14 mouse cellular contexts compared by ENCODE assay signal in the genomic region with DNA sequence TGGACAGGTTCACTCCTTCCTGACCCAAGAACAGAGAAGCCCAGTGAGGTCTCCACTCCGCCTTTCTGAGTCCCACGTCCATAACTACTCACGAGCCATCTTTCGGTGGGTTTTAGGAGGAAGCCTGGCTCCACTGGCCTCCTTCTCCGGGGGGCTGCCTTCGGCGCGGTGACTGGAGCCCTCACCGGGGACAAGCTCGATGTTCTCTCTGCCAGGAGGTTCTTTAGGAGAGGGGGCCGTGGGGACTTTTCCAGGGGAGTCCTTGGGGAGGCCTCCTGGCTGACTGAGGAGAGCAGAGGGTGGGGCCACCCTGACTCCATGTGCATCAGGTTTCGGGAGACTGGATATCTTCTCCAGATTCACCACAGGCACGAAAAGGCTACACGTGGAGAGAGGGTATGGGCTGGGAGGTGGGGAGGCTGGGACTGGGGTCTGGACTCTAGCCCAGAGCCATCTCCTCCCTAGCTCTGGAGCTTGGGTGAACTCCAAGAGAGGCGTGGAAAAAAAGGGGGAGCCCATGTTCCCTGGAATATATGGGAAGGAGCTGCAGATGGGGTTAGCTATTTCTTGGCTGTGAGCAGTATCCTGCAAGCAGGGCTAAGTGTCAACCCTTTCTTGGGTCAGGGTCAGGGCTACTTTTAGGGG. TPM values are rescaled to one million over a fixed set of nuclear protein-coding genes. Genes with fewer than 3 reads are reported as not detected.
DNase-seq lines count a peak whose midpoint lies in the region; ATAC-seq lines count a peak whose summit lies in the region.
"Had no signal": no experiment of that assay in that cellular context is flagged by ENCODE, and none has a peak within 500 bp of the region (broad histone marks: within the 10 kb centered on the region; RNA-seq: fewer than 3 reads in every experiment).

No protein-coding gene starts in this region.

- no peak overlapping the region for H3K4me2 ChIP-seq in forebrain, embryonic 11.5 days (ENCODE audit: low read depth, low read length, severe bottlenecking)
- no peak overlapping the region for H3K4me2 ChIP-seq in kidney, embryonic 15.5 days
- no peak overlapping the region for H3K4me2 ChIP-seq in midbrain, embryonic 12.5 days (replicated peaks)
- H3K4me2 ChIP-seq in stomach, embryonic 15.5 days: peak overlapping the region; percentile 16; the same call in 1 of the 2 replicates

- peaks cover 2% of the 10 kb centered on the region; the same call in 1 of the 2 replicates for H3K36me3 ChIP-seq in forebrain, embryonic 11.5 days (ENCODE audit: control insufficient read depth, insufficient read depth, low read length)
- peaks cover 67% of the 10 kb centered on the region for H3K36me3 ChIP-seq in forebrain, embryonic 10.5 days (replicated peaks)
- peaks cover 58% of the 10 kb centered on the region for H3K36me3 ChIP-seq in kidney, embryonic 15.5 days
- H3K36me3 ChIP-seq in midbrain, embryonic 12.5 days: peaks cover 60% of the 10 kb centered on the region
- H3K36me3 ChIP-seq in midbrain, embryonic 10.5 days: peaks cover 65% of the 10 kb centered on the region
- H3K36me3 ChIP-seq in stomach, embryonic 15.5 days: peaks cover 12% of the 10 kb centered on the region; the same call in 1 of the 2 replicates

- no peak overlapping the region for H3K4me3 ChIP-seq in forebrain, embryonic 11.5 days (ENCODE audit: low read depth, low read length)
- no peak overlapping the region for H3K4me3 ChIP-seq in forebrain, embryonic 10.5 days
- no peak overlapping the region for H3K4me3 ChIP-seq in kidney, embryonic 15.5 days (replicated peaks)
- H3K4me3 ChIP-seq in midbrain, embryonic 12.5 days: no peak overlapping the region
- no peak overlapping the region for H3K4me3 ChIP-seq in midbrain, embryonic 10.5 days
- no peak overlapping the region for H3K4me3 ChIP-seq in stomach, embryonic 15.5 days (replicated peaks)
- H3K4me3 ChIP-seq: erythroblast, embryonic 14.5 days; myocyte had no signal

- no peaks in the 10 kb centered on the region for H3K27me3 ChIP-seq in forebrain, embryonic 11.5 days (ENCODE audit: control insufficient read depth, insufficient read depth, low read length)
- H3K27me3 ChIP-seq in forebrain, embryonic 10.5 days (ENCODE audit: poor library complexity, severe bottlenecking): no peaks in the 10 kb centered on the region
- H3K27me3 ChIP-seq in kidney, embryonic 15.5 days: no peaks in the 10 kb centered on the region
- no peaks in the 10 kb centered on the region for H3K27me3 ChIP-seq in midbrain, embryonic 12.5 days
- no peaks in the 10 kb centered on the region for H3K27me3 ChIP-seq in midbrain, embryonic 10.5 days (ENCODE audit: low read depth, poor library complexity, severe bottlenecking)
- no peaks in the 10 kb centered on the region for H3K27me3 ChIP-seq in stomach, embryonic 15.5 days (replicated peaks)
- H3K27me3 ChIP-seq: Patski had no signal

- 92% methylated on average over 15 of the region's 15 CpGs for WGBS in forebrain, embryonic 11.5 days
- 95% methylated on average over 15 of the region's 15 CpGs for WGBS in forebrain, embryonic 10.5 days
- WGBS in kidney, embryonic 15.5 days: 74% methylated on average over 15 of the region's 15 CpGs
- WGBS in midbrain, embryonic 12.5 days: 92% methylated on average over 15 of the region's 15 CpGs
- 96% methylated on average over 15 of the region's 15 CpGs for WGBS in midbrain, embryonic 10.5 days
- WGBS in stomach, embryonic 15.5 days: 72% methylated on average over 15 of the region's 15 CpGs

- peaks cover 9% of the 10 kb centered on the region; the same call in 1 of the 2 replicates for H3K4me1 ChIP-seq in forebrain, embryonic 11.5 days (replicated peaks; ENCODE audit: control insufficient read depth, insufficient read depth, low read length)
- peaks cover 43% of the 10 kb centered on the region for H3K4me1 ChIP-seq in forebrain, embryonic 10.5 days
- H3K4me1 ChIP-seq in kidney, embryonic 15.5 days: peaks cover 39% of the 10 kb centered on the region
- peaks cover 27% of the 10 kb centered on the region for H3K4me1 ChIP-seq in midbrain, embryonic 12.5 days
- H3K4me1 ChIP-seq in midbrain, embryonic 10.5 days: peaks cover 39% of the 10 kb centered on the region
- peaks cover 27% of the 10 kb centered on the region for H3K4me1 ChIP-seq in stomach, embryonic 15.5 days

- no peak overlapping the region for H3K27ac ChIP-seq in forebrain, embryonic 11.5 days (ENCODE audit: low read depth, low read length)
- H3K27ac ChIP-seq in forebrain, embryonic 10.5 days: no peak overlapping the region
- H3K27ac ChIP-seq in kidney, embryonic 15.5 days: peak overlapping the region; percentile 39; the same call in 1 of the 2 replicates
- no peak overlapping the region for H3K27ac ChIP-seq in midbrain, embryonic 12.5 days (replicated peaks)
- no peak overlapping the region for H3K27ac ChIP-seq in midbrain, embryonic 10.5 days (replicated peaks)
- peak overlapping the region; percentile 59; the same call in 1 of the 2 replicates for H3K27ac ChIP-seq in stomach, embryonic 15.5 days

- no peak overlapping the region for H3K9ac ChIP-seq in forebrain, embryonic 11.5 days (ENCODE audit: low read length)
- H3K9ac ChIP-seq in kidney, embryonic 15.5 days: no peak overlapping the region
- H3K9ac ChIP-seq in midbrain, embryonic 12.5 days (replicated peaks): 0 out of 2 replicates have a peak overlapping the region, but pooled peaks have one; percentile 6
- H3K9ac ChIP-seq in stomach, embryonic 15.5 days: no peak overlapping the region

- peak; percentile 38 for DNase-seq in forebrain, embryonic 11.5 days (ENCODE audit: low spot score)
- no peak for DNase-seq in forebrain, embryonic 10.5 days (ENCODE audit: extremely low spot score, low spot score)
- DNase-seq in kidney, adult 8-10 months: no peak
- no peak for DNase-seq in midbrain, embryonic 10.5 days (ENCODE audit: low spot score)
- DNase-seq in embryo, embryonic 10.5 days (ENCODE audit: low spot score): no peak
- DNase-seq: adrenal gland, adult 8-10 months; heart, postnatal 36 days; thymus, postnatal 36 days had no signal

- ATAC-seq in forebrain, embryonic 11.5 days (replicated peaks; ENCODE audit: low FRiP score): no peak
- no peak for ATAC-seq in kidney, embryonic 15.5 days (replicated peaks; ENCODE audit: low FRiP score)
- ATAC-seq in midbrain, embryonic 12.5 days (ENCODE audit: low FRiP score, low read depth): no peak
- no peak for ATAC-seq in stomach, embryonic 15.5 days (ENCODE audit: insufficient read depth, low FRiP score, low read depth)
- ATAC-seq: Patski had no signal

- no peaks in the 10 kb centered on the region for H3K9me3 ChIP-seq in forebrain, embryonic 11.5 days (ENCODE audit: control insufficient read depth, low read length)
- H3K9me3 ChIP-seq in forebrain, embryonic 10.5 days: no peaks in the 10 kb centered on the region
- H3K9me3 ChIP-seq in kidney, embryonic 15.5 days (replicated peaks): no peaks in the 10 kb centered on the region
- H3K9me3 ChIP-seq in midbrain, embryonic 12.5 days: no peaks in the 10 kb centered on the region
- H3K9me3 ChIP-seq in midbrain, embryonic 10.5 days (replicated peaks): no peaks in the 10 kb centered on the region
- H3K9me3 ChIP-seq in stomach, embryonic 15.5 days: no peaks in the 10 kb centered on the region

RNA-seq across cellular contexts. Expression of a gene that starts 3.9 kb away (rescaled TPM):
- polyA plus RNA-seq in forebrain, embryonic 11.5 days (2014; fragmentation: Nextera tagmentation; extraction: Ambion mirVana): 22.3 and 24.3 TPM in 2 replicates
- polyA plus RNA-seq in forebrain, embryonic 10.5 days (2016; fragmentation: Nextera tagmentation; extraction: Ambion mirVana): 20.2 and 20.3 TPM in 2 replicates
- 18.1 and 20.3 TPM in 2 replicates for polyA plus RNA-seq in kidney, embryonic 15.5 days (2015; fragmentation: Nextera tagmentation; extraction: Ambion mirVana)
- polyA plus RNA-seq in midbrain, embryonic 12.5 days (2016; fragmentation: Nextera tagmentation; extraction: Ambion mirVana): 28.9 and 29.8 TPM in 2 replicates
- polyA plus RNA-seq in midbrain, embryonic 10.5 days (2016; fragmentation: Nextera tagmentation; extraction: Ambion mirVana): 18.1 and 23.5 TPM in 2 replicates
- polyA plus RNA-seq in stomach, embryonic 15.5 days (2015; fragmentation: Nextera tagmentation; extraction: Ambion mirVana): 11.6 and 13.3 TPM in 2 replicates

RNA-seq across cellular contexts. Expression of a gene that starts 5.8 kb away (rescaled TPM):
- 3.1 and 3.2 TPM in 2 replicates for polyA plus RNA-seq in forebrain, embryonic 11.5 days (2014; fragmentation: Nextera tagmentation; extraction: Ambion mirVana)
- 3.7 and 4.2 TPM in 2 replicates for polyA plus RNA-seq in forebrain, embryonic 10.5 days (2016; fragmentation: Nextera tagmentation; extraction: Ambion mirVana)
- 3.8 TPM in 2 replicates for polyA plus RNA-seq in kidney, embryonic 15.5 days (2015; fragmentation: Nextera tagmentation; extraction: Ambion mirVana)
- polyA plus RNA-seq in midbrain, embryonic 12.5 days (2016; fragmentation: Nextera tagmentation; extraction: Ambion mirVana): 5.6 TPM in 2 replicates
- polyA plus RNA-seq in midbrain, embryonic 10.5 days (2016; fragmentation: Nextera tagmentation; extraction: Ambion mirVana): 4.9 and 5.0 TPM in 2 replicates
- 3.7 and 4.2 TPM in 2 replicates for polyA plus RNA-seq in stomach, embryonic 15.5 days (2015; fragmentation: Nextera tagmentation; extraction: Ambion mirVana)

RNA-seq across cellular contexts. Expression of a gene that starts 19.6 kb away (rescaled TPM):
- polyA plus RNA-seq in forebrain, embryonic 11.5 days (2014; fragmentation: Nextera tagmentation; extraction: Ambion mirVana): 2.3 and 3.5 TPM in 2 replicates
- 0.98 and 1.0 TPM in 2 replicates for polyA plus RNA-seq in forebrain, embryonic 10.5 days (2016; fragmentation: Nextera tagmentation; extraction: Ambion mirVana)
- 4.4 and 4.9 TPM in 2 replicates for polyA plus RNA-seq in kidney, embryonic 15.5 days (2015; fragmentation: Nextera tagmentation; extraction: Ambion mirVana)
- 1.3 and 2.0 TPM in 2 replicates for polyA plus RNA-seq in midbrain, embryonic 12.5 days (2016; fragmentation: Nextera tagmentation; extraction: Ambion mirVana)
- polyA plus RNA-seq in midbrain, embryonic 10.5 days (2016; fragmentation: Nextera tagmentation; extraction: Ambion mirVana): 0.42 and 0.88 TPM in 2 replicates
- polyA plus RNA-seq in stomach, embryonic 15.5 days (2015; fragmentation: Nextera tagmentation; extraction: Ambion mirVana): 0.23 and 0.48 TPM in 2 replicates
- polyA plus RNA-seq: erythroblast, embryonic 14.5 days; Patski had no signal

RNA-seq across cellular contexts. Expression of a gene that starts 20.7 kb away (rescaled TPM):
- 4.2 and 5.2 TPM in 2 replicates for polyA plus RNA-seq in forebrain, embryonic 11.5 days (2014; fragmentation: Nextera tagmentation; extraction: Ambion mirVana)
- 3.0 and 3.4 TPM in 2 replicates for polyA plus RNA-seq in forebrain, embryonic 10.5 days (2016; fragmentation: Nextera tagmentation; extraction: Ambion mirVana)
- 4.6 and 6.3 TPM in 2 replicates for polyA plus RNA-seq in kidney, embryonic 15.5 days (2015; fragmentation: Nextera tagmentation; extraction: Ambion mirVana)
- 7.5 and 9.3 TPM in 2 replicates for polyA plus RNA-seq in midbrain, embryonic 12.5 days (2016; fragmentation: Nextera tagmentation; extraction: Ambion mirVana)
- polyA plus RNA-seq in midbrain, embryonic 10.5 days (2016; fragmentation: Nextera tagmentation; extraction: Ambion mirVana): 4.1 and 4.5 TPM in 2 replicates
- 3.8 and 4.4 TPM in 2 replicates for polyA plus RNA-seq in stomach, embryonic 15.5 days (2015; fragmentation: Nextera tagmentation; extraction: Ambion mirVana)

RNA-seq across cellular contexts. Expression of a gene that starts 49.9 kb away (rescaled TPM):
- 277 and 297 TPM in 2 replicates for polyA plus RNA-seq in forebrain, embryonic 11.5 days (2014; fragmentation: Nextera tagmentation; extraction: Ambion mirVana)
- polyA plus RNA-seq in forebrain, embryonic 10.5 days (2016; fragmentation: Nextera tagmentation; extraction: Ambion mirVana): 353 and 358 TPM in 2 replicates
- 296 and 312 TPM in 2 replicates for polyA plus RNA-seq in kidney, embryonic 15.5 days (2015; fragmentation: Nextera tagmentation; extraction: Ambion mirVana)
- 220 and 232 TPM in 2 replicates for polyA plus RNA-seq in midbrain, embryonic 12.5 days (2016; fragmentation: Nextera tagmentation; extraction: Ambion mirVana)
- 299 and 349 TPM in 2 replicates for polyA plus RNA-seq in midbrain, embryonic 10.5 days (2016; fragmentation: Nextera tagmentation; extraction: Ambion mirVana)
- 254 and 273 TPM in 2 replicates for polyA plus RNA-seq in stomach, embryonic 15.5 days (2015; fragmentation: Nextera tagmentation; extraction: Ambion mirVana)

Comparison
In these comparisons a context has a peak if more than half of its experiments do, and no peak if none do; other contexts are left out.
1. H3K27ac ChIP-seq: peak in kidney, embryonic 15.5 days (single experiment) and stomach, embryonic 15.5 days (single experiment); none in forebrain, embryonic 11.5 days (single experiment), forebrain, embryonic 10.5 days (single experiment), midbrain, embryonic 12.5 days (single experiment) and midbrain, embryonic 10.5 days (single experiment).